In the genomic region with DNA sequence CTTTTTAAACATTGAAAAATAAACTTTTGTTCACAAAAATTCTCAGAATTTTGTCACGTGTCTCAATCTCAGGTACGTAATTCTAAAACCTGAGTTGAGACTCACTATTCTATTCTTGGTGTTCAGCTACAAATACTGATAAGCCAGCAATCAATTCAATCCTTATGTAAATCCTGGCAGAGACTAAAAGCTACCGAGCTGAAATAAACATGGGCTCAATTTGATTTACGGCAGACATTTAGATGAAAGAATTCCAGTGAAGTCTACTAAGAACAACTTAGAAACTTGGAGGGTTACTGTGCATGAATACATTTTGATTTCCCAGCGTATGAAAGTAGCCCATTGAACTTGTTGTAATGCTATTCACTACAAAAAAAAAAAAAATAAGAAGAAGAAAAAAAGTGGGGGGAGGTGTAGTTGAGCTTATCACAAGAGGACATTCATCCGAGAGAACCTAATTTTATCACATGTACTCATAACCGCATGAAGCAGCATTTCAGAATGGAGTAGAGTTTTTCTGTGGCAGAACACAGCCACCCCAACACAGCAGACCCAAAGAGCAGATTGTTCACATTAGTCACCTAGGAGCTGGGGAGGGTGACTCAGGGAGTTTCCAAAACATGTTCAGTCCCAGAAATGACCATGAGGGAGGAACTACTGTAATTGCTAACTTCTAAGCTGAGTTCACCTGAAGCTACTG, we compare ENCODE assay signal across 16 mouse cellular contexts. TPM values are rescaled to one million over a fixed set of nuclear protein-coding genes. Genes with fewer than 3 reads are reported as not detected.
DNase-seq lines count a peak whose midpoint lies in the region; ATAC-seq lines count a peak whose summit lies in the region.
"Had no signal": no experiment of that assay in that cellular context is flagged by ENCODE, and none has a peak within 500 bp of the region (broad histone marks: within the 10 kb centered on the region; RNA-seq: fewer than 3 reads in every experiment).

No protein-coding gene starts in this region.

- DNase-seq in liver, embryonic 11.5 days (ENCODE audit: low spot score) = peak; percentile 33
- DNase-seq in liver = no peak
- DNase-seq in adrenal gland, postnatal 36 days = peak; percentile 24 to 37
- DNase-seq in liver, embryonic 13.5 days = peak; percentile 23
- DNase-seq in natural killer cell, adult 2 months (ENCODE audit: low spot score in 2 of 2) = peak; percentile 25 to 47
- no peak for DNase-seq in urinary bladder, postnatal 14 days (ENCODE audit: low spot score)
- DNase-seq in limb, embryonic 10.5 days (ENCODE audit: low spot score) = no peak
- no peak for DNase-seq in cerebellum, adult 9-11 months
- DNase-seq: cerebellum, adult 8-10 months; heart, adult 2 months; heart, postnatal 14 days; kidney, postnatal 36 days had no signal

- H3K27me3 ChIP-seq in liver, embryonic 11.5 days (replicated peaks; ENCODE audit: control insufficient read depth, insufficient read depth, low read length) = no peaks in the 10 kb centered on the region
- no peaks in the 10 kb centered on the region for H3K27me3 ChIP-seq in liver, embryonic 13.5 days
- H3K27me3 ChIP-seq in limb, embryonic 10.5 days (ENCODE audit: low read depth, poor library complexity, severe bottlenecking) = no peaks in the 10 kb centered on the region
- H3K27me3 ChIP-seq: embryonic facial prominence, embryonic 15.5 days had no signal

- ATAC-seq in liver, embryonic 11.5 days (replicated peaks; ENCODE audit: low FRiP score) = peak; percentile 75
- peak; percentile 77 for ATAC-seq in liver, embryonic 13.5 days (ENCODE audit: low read depth)
- ATAC-seq: inflammation-experienced regulatory T-cells, adult 6 months; lung, postnatal 0 days; midbrain, embryonic 16.5 days had no signal

- WGBS in liver, embryonic 11.5 days = 33% methylated on average over 7 of the region's 7 CpGs
- 18% methylated on average over 7 of the region's 7 CpGs for WGBS in liver, embryonic 13.5 days (ENCODE audit: insufficient replicate concordance)
- 76% methylated on average over 7 of the region's 7 CpGs for WGBS in limb, embryonic 10.5 days

- H3K36me3 ChIP-seq in liver, embryonic 11.5 days (ENCODE audit: control insufficient read depth, insufficient read depth, low read length) = no peaks in the 10 kb centered on the region
- no peaks in the 10 kb centered on the region for H3K36me3 ChIP-seq in liver, embryonic 13.5 days
- H3K36me3 ChIP-seq in limb, embryonic 10.5 days = no peaks in the 10 kb centered on the region
- H3K36me3 ChIP-seq: embryonic facial prominence, embryonic 15.5 days had no signal

- H3K27ac ChIP-seq in liver, embryonic 11.5 days (ENCODE audit: low read depth, low read length) = 0 out of 2 replicates have a peak overlapping the region, but pooled peaks have one; percentile 41
- H3K27ac ChIP-seq in liver, embryonic 13.5 days = no peak overlapping the region
- no peak overlapping the region for H3K27ac ChIP-seq in limb, embryonic 10.5 days
- H3K27ac ChIP-seq: embryonic facial prominence, embryonic 15.5 days; heart, adult 2 months had no signal

- no peak overlapping the region for H3K9ac ChIP-seq in liver, embryonic 11.5 days (ENCODE audit: low read depth, low read length)
- H3K9ac ChIP-seq in liver, embryonic 13.5 days = no peak overlapping the region
- H3K9ac ChIP-seq: embryonic facial prominence, embryonic 15.5 days had no signal

- no peaks in the 10 kb centered on the region for H3K9me3 ChIP-seq in liver, embryonic 11.5 days (ENCODE audit: control insufficient read depth, low read length)
- H3K9me3 ChIP-seq in liver, embryonic 13.5 days (replicated peaks) = no peaks in the 10 kb centered on the region
- H3K9me3 ChIP-seq in limb, embryonic 10.5 days (replicated peaks) = no peaks in the 10 kb centered on the region
- H3K9me3 ChIP-seq: embryonic facial prominence, embryonic 15.5 days had no signal

- H3K4me1 ChIP-seq in liver, embryonic 11.5 days (replicated peaks; ENCODE audit: control insufficient read depth, insufficient read depth, low read length) = peaks cover 12% of the 10 kb centered on the region
- H3K4me1 ChIP-seq in liver, embryonic 13.5 days (replicated peaks) = peaks cover 20% of the 10 kb centered on the region
- no peaks in the 10 kb centered on the region for H3K4me1 ChIP-seq in limb, embryonic 10.5 days
- H3K4me1 ChIP-seq: embryonic facial prominence, embryonic 15.5 days had no signal

- H3K4me2 ChIP-seq in liver, embryonic 11.5 days = peak overlapping the region; percentile 12; the same call in 1 of the 2 replicates
- H3K4me2 ChIP-seq in liver, embryonic 13.5 days = no peak overlapping the region
- H3K4me2 ChIP-seq: embryonic facial prominence, embryonic 15.5 days had no signal

- H3K4me3 ChIP-seq in liver, embryonic 11.5 days (ENCODE audit: low read depth, low read length) = no peak overlapping the region
- no peak overlapping the region for H3K4me3 ChIP-seq in liver, embryonic 13.5 days (replicated peaks)
- no peak overlapping the region for H3K4me3 ChIP-seq in limb, embryonic 10.5 days
- H3K4me3 ChIP-seq: embryonic facial prominence, embryonic 15.5 days; heart, adult 2 months had no signal

RNA-seq across cellular contexts. Expression of gene Fyb, which starts 17.1 kb away (rescaled TPM):
- 38.7 and 41.1 TPM in 2 replicates for polyA plus RNA-seq in liver, embryonic 11.5 days (2014; fragmentation: Nextera tagmentation; extraction: Ambion mirVana)
- 10 to 100 TPM; 22.9 to 27.0 TPM for total RNA-seq in adrenal gland, postnatal 36 days (2021)
- polyA plus RNA-seq in liver, embryonic 13.5 days (2015; fragmentation: Nextera tagmentation; extraction: Ambion mirVana) = 27.5 and 31.4 TPM in 2 replicates
- 1.5 and 2.9 TPM in 2 replicates for polyA plus RNA-seq in limb, embryonic 10.5 days (2016; fragmentation: Nextera tagmentation; extraction: Ambion mirVana)

Comparison
In these comparisons a context has a peak if more than half of its experiments do, and no peak if none do; other contexts are left out.
1. DNase-seq: peak in liver, embryonic 11.5 days (single experiment), adrenal gland, postnatal 36 days (2 of 2), liver, embryonic 13.5 days (single experiment) and natural killer cell, adult 2 months (2 of 2); none in liver (single experiment), urinary bladder, postnatal 14 days (single experiment), limb, embryonic 10.5 days (single experiment) and cerebellum, adult 9-11 months (single experiment).